Mouse (Mus musculus): ENCODE measurements around the gene Trim31.

Gene Trim31

DNA sequence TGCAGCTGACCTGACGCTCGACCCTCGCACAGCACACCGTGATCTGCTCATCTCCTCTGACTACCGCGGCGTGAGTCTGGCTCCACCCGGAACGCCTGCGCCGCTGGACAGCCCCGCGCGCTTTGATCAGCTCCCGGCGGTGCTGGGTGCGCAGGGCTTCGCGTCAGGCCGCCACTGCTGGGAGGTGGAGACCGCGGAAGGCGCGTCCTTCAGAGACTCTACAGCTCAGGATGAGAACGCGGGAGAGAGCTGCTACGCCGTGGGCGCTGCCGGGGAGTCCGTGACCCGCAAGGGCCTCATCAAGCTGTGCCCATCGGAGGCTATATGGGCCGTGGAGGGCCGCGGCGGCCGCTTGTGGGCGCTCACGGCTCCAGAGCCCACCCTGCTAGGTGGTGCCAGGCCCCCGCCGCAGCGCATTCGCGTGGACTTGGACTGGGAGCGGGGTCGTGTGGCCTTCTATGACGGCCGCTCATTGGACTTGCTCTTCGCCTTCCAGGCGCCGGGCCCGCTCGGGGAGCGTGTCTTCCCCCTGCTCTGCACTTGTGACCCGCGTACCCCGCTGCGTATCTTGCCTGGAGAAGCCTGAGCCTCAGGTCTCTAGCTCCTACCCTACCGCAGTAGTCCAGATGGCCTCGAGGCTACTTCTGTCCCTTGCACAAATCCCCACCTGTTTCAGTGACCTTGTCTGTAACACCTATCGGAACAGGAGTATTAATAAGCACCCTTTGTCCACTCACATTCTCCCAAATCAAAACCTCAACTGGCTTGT is 49.3 kb downstream of the Trim31 start:
- peak in 1 of 2 experiments; percentile 41 for DNase-seq

DNA sequence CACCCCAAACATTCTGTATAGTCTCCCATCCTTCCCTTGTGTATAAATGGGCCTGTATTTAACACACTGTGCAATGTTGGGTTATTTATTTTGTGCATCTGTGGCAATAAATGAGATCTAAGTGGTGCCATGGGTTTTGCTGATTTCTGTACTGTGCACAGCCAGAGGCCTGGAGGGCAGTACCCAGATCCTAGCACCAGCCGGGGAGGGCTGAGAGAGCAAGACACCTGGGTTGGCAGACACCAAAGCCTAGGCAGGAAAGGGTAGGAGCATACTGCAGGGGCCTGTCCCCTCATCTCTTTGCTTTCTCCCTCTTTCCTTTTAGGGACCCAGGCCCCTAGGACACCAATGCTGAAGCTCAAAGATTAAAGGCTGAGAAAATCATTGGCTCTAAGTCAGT is 50.4 kb downstream of the Trim31 start:
- no peak for DNase-seq

GRCm38 (mm10) chr17:36949265-36949664 is 51.3 kb downstream of the Trim31 start:
- no peak for DNase-seq

- DNase-seq: peak; percentile 96 to 97
Measured at GRCm38 (mm10) chr17:36950981-36951947, 53.3 kb downstream of the Trim31 start, which contains the start of gene Ppp1r11. Gene Ppp1r11, minus strand, starts transcription at chr17:36951741.

DNA sequence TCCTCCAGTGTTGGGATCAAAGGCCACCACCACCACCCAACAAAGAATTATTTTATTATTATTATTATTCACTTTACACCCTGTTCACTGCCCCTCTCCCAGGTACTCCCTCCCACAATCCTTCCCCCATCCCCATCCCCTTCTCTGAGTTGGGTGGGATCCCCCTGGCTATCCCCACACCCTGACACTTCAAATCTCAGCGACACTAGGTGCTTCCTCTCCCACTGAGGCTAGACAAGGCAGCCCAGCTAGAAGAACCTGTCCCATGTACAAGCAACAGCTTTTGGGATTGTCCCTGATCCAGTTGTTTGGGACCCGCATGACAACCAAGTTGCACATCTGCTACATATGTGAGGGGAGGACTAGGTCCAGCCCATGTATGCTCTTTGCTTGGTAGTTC is 54.7 kb downstream of the Trim31 start:
- DNase-seq: no peak

GRCm38 (mm10) chr17:36953062-36953461 is 55.1 kb downstream of the Trim31 start:
- DNase-seq: no peak

- DNase-seq: peak; percentile 95 to 96
Measured at GRCm38 (mm10) chr17:36957999-36958743, 60.3 kb downstream of the Trim31 start, which contains the start of the genes Znrd1 and Znrd1as. Gene Znrd1, minus strand, starts transcription at chr17:36958559. Gene Znrd1as, plus strand, starts transcription at chr17:36958592.

DNA sequence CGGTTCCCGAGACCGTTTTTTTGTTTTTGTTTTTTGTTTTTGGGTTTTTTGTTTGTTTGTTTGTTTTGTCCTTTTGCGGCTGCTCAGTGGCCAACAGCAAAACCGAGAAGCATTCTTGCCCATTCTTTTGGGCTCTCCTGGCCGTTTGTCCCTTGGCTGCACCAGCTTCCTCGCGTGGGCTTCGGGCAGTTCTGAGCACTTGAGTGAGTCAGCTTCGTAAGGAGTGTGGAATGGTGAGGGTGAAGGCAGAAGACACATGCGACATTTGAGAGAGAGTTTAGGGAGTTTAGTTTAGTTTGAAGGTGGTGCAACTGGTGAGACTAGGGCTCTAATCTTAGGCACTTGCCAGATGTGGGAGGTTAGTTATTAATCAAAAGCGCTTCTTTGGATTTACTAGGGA is 61.0 kb downstream of the Trim31 start:
- no peak for DNase-seq
